Mouse (Mus musculus): Measurements from ENCODE around the gene Zfp691.

DNA sequence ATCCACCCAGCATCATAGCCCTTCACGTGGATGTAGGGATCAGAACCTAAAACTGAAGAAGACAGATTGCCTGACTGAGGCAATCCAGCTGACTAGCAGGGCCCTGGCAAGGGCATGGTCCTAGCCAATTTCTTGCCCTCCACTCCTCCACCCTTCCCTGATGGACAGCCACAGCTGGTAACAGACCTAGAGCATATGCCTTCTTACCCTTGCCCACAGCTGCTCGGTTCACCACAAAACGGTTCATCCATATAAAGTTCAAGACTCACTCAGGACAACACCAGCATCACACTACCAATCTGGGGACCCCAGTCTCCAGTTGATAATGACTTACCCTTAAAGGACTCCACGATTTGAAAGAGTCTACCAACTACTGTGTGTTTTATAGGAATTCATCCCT is 11.8 kb upstream of the Zfp691 start:
- no peak for TF ChIP-seq E2F4 (IDR thresholded peaks at IDR 0.05; ENCODE audit: insufficient read depth)
- TF ChIP-seq USF1 (IDR thresholded peaks at IDR 0.05; ENCODE audit: low read depth), result no peak
- TF ChIP-seq POLR2AphosphoS2 (IDR thresholded peaks at IDR 0.05; ENCODE audit: insufficient read length, low read depth), result no peak
- peak; percentile 84 to 100 (median 99) for TF ChIP-seq MYOD1 (IDR thresholded peaks at IDR 0.05; ENCODE audit: control insufficient read depth in 1 of 3, insufficient read length in 2 of 3, low read depth in 2 of 3)
- TF ChIP-seq POLR2A (IDR thresholded peaks at IDR 0.05; ENCODE audit: insufficient read length, low read depth), result no peak
- peak; percentile 58 to 91 (median 77) for TF ChIP-seq MYOG (IDR thresholded peaks at IDR 0.05; ENCODE audit: control insufficient read depth in 1 of 3, insufficient read depth in 1 of 3, insufficient read length in 2 of 3, low read depth in 2 of 3)
- TF ChIP-seq CEBPB (IDR thresholded peaks at IDR 0.05; ENCODE audit: insufficient read depth, poor library complexity, severe bottlenecking), result no peak
- TF ChIP-seq TCF12 (IDR thresholded peaks at IDR 0.05; ENCODE audit: insufficient read depth, poor library complexity, severe bottlenecking), result peak; percentile 97
- no peak for TF ChIP-seq REST (IDR thresholded peaks at IDR 0.05; ENCODE audit: insufficient read depth, insufficient read length)
